Mouse (Mus musculus): ENCODE results near the gene Pik3r3.

GRCm38 (mm10) chr4:116208891-116209290 lies 12.5 kb upstream of the Pik3r3 start:
- TF ChIP-seq POLR2A (IDR thresholded peaks at IDR 0.05; ENCODE audit: control insufficient read depth, extremely low read depth, insufficient read depth, low read length, poor library complexity) (no peak), CTCF (IDR thresholded peaks at IDR 0.05; ENCODE audit: borderline replicate concordance, control insufficient read depth, extremely low read depth, insufficient read depth, low read length, poor library complexity) (no peak)
